Mouse (Mus musculus) adrenal gland (tissue): ENCODE data around the gene Chpf2.

Experiments
- intact Hi-C: fragments of 180-260 bp; cut with DNase I; formaldehyde crosslinking; loops from one replicate; pipeline ENCODE4 v1.15.1; 2025
- microRNA-seq, 2 experiments: library from miRNA; unstranded; fragments of <30 nt; microRNA quantifications; one replicate each; pipeline ENCODE4; 2019

Chpf2 gene

DNA sequence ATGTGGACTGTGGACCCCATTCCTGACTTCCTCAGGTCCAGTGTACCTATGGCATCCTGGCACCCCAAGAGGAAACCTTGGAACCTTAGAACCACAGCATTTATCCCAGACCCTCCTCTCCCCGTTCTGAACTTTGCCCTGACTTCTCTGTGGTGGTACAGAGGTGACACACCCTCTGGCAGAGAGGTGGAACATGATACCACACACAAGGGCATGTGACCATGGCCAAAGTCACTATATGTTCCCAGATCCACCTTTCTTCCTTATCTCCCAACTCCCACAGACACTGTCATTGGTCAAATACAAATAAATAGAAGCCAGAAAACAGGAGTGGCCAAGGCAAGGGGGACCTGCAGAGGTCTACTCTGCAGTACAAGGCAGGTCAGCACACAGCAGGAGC, 48.6 kb downstream of the Chpf2 start:
- intact Hi-C loops, result no loop called here

- intact Hi-C loops, result no loop called here
Measured at GRCm38 (mm10) chr5:24635526-24636141, 49.1 kb downstream of the Chpf2 start.

GRCm38 (mm10) chr5:24636987-24637386, 50.4 kb downstream of the Chpf2 start:
- intact Hi-C loops, result no loop called here

GRCm38 (mm10) chr5:24638131-24638530, 51.6 kb downstream of the Chpf2 start:
- intact Hi-C loops, result no loop called here

DNA sequence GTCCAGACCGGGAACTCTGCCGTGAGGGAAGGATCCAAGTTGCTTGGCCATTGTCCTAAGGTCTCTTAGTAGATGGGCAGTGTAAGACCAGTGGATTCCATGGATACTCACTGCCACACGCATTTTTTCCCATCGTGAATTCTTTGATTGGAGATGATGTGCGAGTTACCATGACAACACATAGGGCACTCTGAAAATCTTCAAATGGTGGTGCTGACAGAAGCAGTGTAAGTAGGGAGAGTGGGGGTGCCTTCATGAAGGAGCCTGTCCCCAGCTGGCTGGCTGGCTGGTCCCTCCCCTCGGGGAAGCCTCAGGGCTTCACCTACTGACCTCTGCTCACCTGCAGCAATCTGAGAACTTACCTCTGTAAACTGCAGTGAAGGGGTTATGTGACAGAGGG, 52.5 kb downstream of the Chpf2 start:
- intact Hi-C loops, result no loop called here

Small RNA genes lying within 50 kb of the gene (microRNA-seq; reads per million reads assigned to microRNA genes)
- 1,005 to 1,405 reads per million in 2 experiments for gene Mir671
